Mouse (Mus musculus) ES-E14 (cell line): ENCODE measurements around the gene P3h1. TPM values are rescaled to one million over a fixed set of nuclear protein-coding genes. Genes with fewer than 3 reads are reported as not detected.

Experiments used
- DNase-seq: peaks from one replicate; pipeline ENCODE4 v3.0.0-alpha.2; 2013; ENCODE audit warnings: low read depth, low spot score
- H3K27ac ChIP-seq: 2 replicates; pipeline ENCODE4 v1.5.1; 2012; ENCODE audit warnings: low read depth, mild to moderate bottlenecking, low read length, moderate library complexity, mixed read lengths; ENCODE audit not compliant: poor library complexity, insufficient read depth, severe bottlenecking
- H3K36me3 ChIP-seq: 2 replicates; pipeline ENCODE4 v1.6.1; 2012; ENCODE audit warnings: mild to moderate bottlenecking, low read length, moderate library complexity, mixed read lengths; ENCODE audit not compliant: control insufficient read depth, poor library complexity, insufficient read depth, severe bottlenecking
- H3K4me1 ChIP-seq, 2 experiments: fragments of 150-350 bp in 1 of 2; sonication (generic) in 1 of 2; 2 replicates each; pipeline ENCODE4 v1.6.1; 2012; ENCODE audit warnings: low read length in 2 of 2, mild to moderate bottlenecking in 1 of 2, mixed read lengths in 1 of 2; ENCODE audit not compliant: control insufficient read depth in 2 of 2, insufficient read depth in 2 of 2, poor library complexity in 1 of 2
- H3K4me3 ChIP-seq, 2 experiments: fragments of 150-350 bp in 1 of 2; sonication (generic) in 1 of 2; 2 replicates each; pipeline ENCODE4 v1.5.1; 2012; ENCODE audit warnings: low read length in 2 of 2, low read depth in 1 of 2, mild to moderate bottlenecking in 1 of 2, mixed read lengths in 1 of 2; ENCODE audit not compliant: insufficient read depth in 1 of 2, poor library complexity in 1 of 2, severe bottlenecking in 1 of 2
- H3K9ac ChIP-seq: 2 replicates; pipeline ENCODE4 v1.6.1; 2012; ENCODE audit warnings: low read depth, mild to moderate bottlenecking, low read length, mixed read lengths; ENCODE audit not compliant: poor library complexity, insufficient read depth, severe bottlenecking
- H3K9me3 ChIP-seq: fragments of 150-350 bp; sonication (generic); 2 replicates; pipeline ENCODE4 v1.6.1; 2012; ENCODE audit warnings: low read depth, mild to moderate bottlenecking, low read length; ENCODE audit not compliant: control insufficient read depth, insufficient read depth
- CHD2 ChIP-seq: IDR thresholded peaks from 2 replicates; pipeline ENCODE4 v1.6.1; 2014; ENCODE audit warnings: mild to moderate bottlenecking, low read depth, low read length, inconsistent platforms
- HCFC1 ChIP-seq: IDR thresholded peaks from 2 replicates; pipeline ENCODE4 v1.6.1; 2012; ENCODE audit warnings: low read length, inconsistent platforms, borderline replicate concordance; ENCODE audit not compliant: insufficient read depth
- MAFK ChIP-seq: IDR thresholded peaks from 2 replicates; pipeline ENCODE4 v1.6.1; 2014; ENCODE audit warnings: mild to moderate bottlenecking, low read depth, low read length, inconsistent platforms; ENCODE audit not compliant: insufficient read depth
- ZC3H11A ChIP-seq: IDR thresholded peaks from 2 replicates; pipeline ENCODE4 v1.6.1; 2012; ENCODE audit warnings: low read depth, mild to moderate bottlenecking, inconsistent platforms, low read length, borderline replicate concordance
- ZNF384 ChIP-seq: IDR thresholded peaks from 2 replicates; pipeline ENCODE4 v1.6.1; 2012; ENCODE audit warnings: low read depth, low read length, inconsistent platforms
- in situ Hi-C, 2 experiments: fragments of 600-800 bp; cut with MboI; formaldehyde crosslinking; loops; one replicate each; pipeline ENCODE4 v1.15.1; 2025; ENCODE audit warnings: low sequenced_read_pairs in 2 of 2, inconsistent platforms in 1 of 2; ENCODE audit not compliant: unreplicated experiment in 2 of 2
- total RNA-seq: library from RNA; depleted of rRNA; stranded (reverse); fragments of 300-350 nt; gene quantifications from 2 replicates; pipeline ENCODE4 v1.2.3, GENCODE M21; 2012; rRNA removed

P3h1 gene
- total RNA-seq, 1 experiment: 61.9 TPM

- Histone ChIP-seq H3K9ac (peak overlapping the region; percentile 95), H3K4me3 (peak overlapping the region; percentile 90 to 93), H3K9me3 (no peaks in the 10 kb centered on the region), H3K4me1 (peaks cover 0 to 3% of the 10 kb centered on the region in 2 experiments; a peak in 1 of 4 replicates), H3K36me3 (peaks cover 23% of the 10 kb centered on the region), H3K27ac (peak overlapping the region; percentile 86)
- in situ Hi-C loops: no loop called here
- TF ChIP-seq HCFC1 (0 out of 2 replicates have a peak, but pooled peaks have one; percentile 24), MAFK (no peak)
- no peak for DNase-seq
Observed at GRCm38 (mm10) chr4:119293574-119294258, 61.0 kb downstream of the P3h1 start.

GRCm38 (mm10) chr4:119294415-119295133, 61.9 kb downstream of the P3h1 start, which contains the start of gene Ybx1:
TSS of gene Ybx1 (minus strand) at chr4:119294604.
- DNase-seq: peak; percentile 96
- H3K9me3 ChIP-seq: no peaks in the 10 kb centered on the region
- peak within 1 kb of the TSS; percentile 86 for H3K27ac ChIP-seq
- in situ Hi-C loops: no loop called here
- TF ChIP-seq CHD2 (peak; percentile 78), ZNF384 (no peak), MAFK (no peak), HCFC1 (0 out of 2 replicates have a peak, but pooled peaks have one; percentile 31)
- no peaks in the 10 kb centered on the region for H3K4me1 ChIP-seq
- H3K36me3 ChIP-seq: peaks cover 20% of the 10 kb centered on the region
- peak within 1 kb of the TSS; percentile 95 for H3K9ac ChIP-seq
- peak within 1 kb of the TSS; percentile 90 to 93 for H3K4me3 ChIP-seq

- Histone ChIP-seq H3K9ac (peak overlapping the region; percentile 94), H3K27ac (peak overlapping the region; percentile 52; the same call in 1 of the 2 replicates), H3K4me1 (no peaks in the 10 kb centered on the region), H3K36me3 (peaks cover 20% of the 10 kb centered on the region), H3K9me3 (no peaks in the 10 kb centered on the region), H3K4me3 (peak overlapping the region; percentile 81 to 93)
- TF ChIP-seq HCFC1: no peak
- no peak for TF ChIP-seq CHD2
- TF ChIP-seq ZNF384: no peak
- TF ChIP-seq ZC3H11A: no peak
- no peak for TF ChIP-seq MAFK
- DNase-seq: no peak
- in situ Hi-C loops: no loop called here
Observed at GRCm38 (mm10) chr4:119295134-119295453, 62.4 kb downstream of the P3h1 start.

- Histone ChIP-seq H3K27ac (no peak overlapping the region), H3K4me1 (no peaks in the 10 kb centered on the region), H3K36me3 (peaks cover 8% of the 10 kb centered on the region), H3K9ac (no peak overlapping the region), H3K9me3 (no peaks in the 10 kb centered on the region), H3K4me3 (no peak overlapping the region)
- no peak for DNase-seq
- TF ChIP-seq MAFK (no peak), ZNF384 (no peak), HCFC1 (no peak)
- in situ Hi-C loops: no loop called here
Observed at GRCm38 (mm10) chr4:119297361-119297760, 64.6 kb downstream of the P3h1 start.

Other genes with a start within 250 kb of the P3h1 start
- gene Slc2a1, start 124.2 kb upstream of the P3h1 start, total RNA-seq: 526 and 1,358 TPM in 2 replicates
- 3.9 and 5.4 TPM in 2 replicates for gene Zfp691, start 58.7 kb upstream of the P3h1 start, total RNA-seq
- 0.18 TPM in 1 of 2 replicates, not detected in the other for gene Ermap, start 42.9 kb upstream of the P3h1 start, total RNA-seq
- 29.9 and 33.0 TPM in 2 replicates for gene Svbp, start 37.6 kb upstream of the P3h1 start, total RNA-seq
- gene Tmem269, start 14.7 kb upstream of the P3h1 start, total RNA-seq: not detected in 2 replicates
- 17.1 and 18.3 TPM in 2 replicates for gene AU022252, start 203 bp upstream of the P3h1 start, total RNA-seq
- 0.18 and 0.63 TPM in 2 replicates for gene Cldn19, start 22.5 kb downstream of the P3h1 start, total RNA-seq
- 574 and 855 TPM in 2 replicates for gene Ybx1, start 61.7 kb downstream of the P3h1 start, total RNA-seq
- gene Ppih, start 87.6 kb downstream of the P3h1 start, total RNA-seq: 101 and 127 TPM in 2 replicates
- 2.7 and 3.1 TPM in 2 replicates for gene Ccdc30, start 182.6 kb downstream of the P3h1 start, total RNA-seq
- gene Ppcs, start 189.5 kb downstream of the P3h1 start, total RNA-seq: 23.9 and 30.4 TPM in 2 replicates
- not detected in 2 replicates for gene Zmynd12, start 189.9 kb downstream of the P3h1 start, total RNA-seq